Mouse (Mus musculus): ENCODE data around the gene Trp53i13. TPM values are rescaled to one million over a fixed set of nuclear protein-coding genes. Genes with fewer than 3 reads are reported as not detected.
"Not testable (repeated sequence)": the region's sequence is repeated elsewhere in the genome, so short reads cannot be mapped to it uniquely, and the experiment has no call there.

The Trp53i13 gene
- 10 to 100 TPM in 1 of 2 experiments, 1 to 10 TPM in 1; 9.4 to 10.1 TPM for total RNA-seq (2021)
- long read RNA-seq, experiment 1, transcript Trp53i13-201 (7 exons, 1,463 nt) = major isoform, 27 of 37 reads
- long read RNA-seq, experiment 1, partial matches to known transcripts = 4 of 37 reads
- long read RNA-seq, experiment 1, other reads (novel, unspliced or antisense) = 6 of 37 reads
- long read RNA-seq, experiment 2, transcript Trp53i13-201 (7 exons, 1,463 nt) = major isoform, 9 of 20 reads
- long read RNA-seq, experiment 2, partial matches to known transcripts = 3 of 20 reads
- long read RNA-seq, experiment 2, other reads (novel, unspliced or antisense) = 8 of 20 reads

DNA sequence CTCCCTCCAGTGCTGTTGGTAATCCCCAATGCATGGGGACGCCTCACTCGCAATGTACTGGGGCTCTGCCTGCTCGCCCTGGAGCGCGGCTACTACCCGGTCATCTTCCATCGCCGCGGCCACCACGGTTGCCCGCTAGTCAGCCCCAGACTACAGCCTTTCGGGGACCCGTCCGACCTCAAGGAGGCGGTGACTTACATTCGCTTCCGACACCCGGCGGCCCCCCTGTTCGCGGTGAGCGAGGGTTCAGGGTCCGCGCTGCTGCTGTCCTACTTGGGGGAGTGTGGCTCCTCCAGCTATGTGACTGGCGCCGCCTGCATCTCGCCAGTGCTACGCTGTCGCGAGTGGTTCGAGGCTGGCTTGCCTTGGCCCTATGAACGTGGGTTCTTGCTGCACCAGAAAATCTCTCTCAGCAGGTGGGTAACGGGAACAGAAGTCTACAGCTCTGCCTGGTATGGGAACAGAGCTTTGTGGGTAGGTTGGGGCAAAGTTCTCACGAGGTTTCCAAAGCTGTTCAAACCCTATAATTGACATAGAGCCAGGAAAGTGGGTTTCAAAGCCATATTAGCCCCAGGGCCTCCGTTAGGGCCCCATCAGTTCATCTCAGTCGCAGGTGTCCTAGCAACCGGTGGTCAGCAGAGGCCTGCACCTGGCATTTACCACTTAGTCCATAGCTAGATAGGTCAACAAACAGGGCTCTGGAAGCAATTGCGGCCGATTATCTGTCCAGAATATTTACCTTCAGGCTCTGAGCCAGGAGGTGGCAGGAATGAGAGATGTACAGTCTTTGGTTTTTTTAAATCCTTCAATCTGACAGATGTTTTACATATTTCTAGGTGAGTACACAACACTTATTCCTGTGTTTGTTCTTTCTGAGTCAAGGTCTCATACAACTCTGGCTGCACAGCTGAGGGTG is at the start of gene Trp53i13:
Gene Trp53i13, minus strand, starts transcription at position 344 of the 916 bp plus-strand sequence.
- DNase-seq = no peak

GRCm38 (mm10) chr11:77545261-77545660 is 29.5 kb upstream of the Trp53i13 start:
- DNase-seq = no peak

DNA sequence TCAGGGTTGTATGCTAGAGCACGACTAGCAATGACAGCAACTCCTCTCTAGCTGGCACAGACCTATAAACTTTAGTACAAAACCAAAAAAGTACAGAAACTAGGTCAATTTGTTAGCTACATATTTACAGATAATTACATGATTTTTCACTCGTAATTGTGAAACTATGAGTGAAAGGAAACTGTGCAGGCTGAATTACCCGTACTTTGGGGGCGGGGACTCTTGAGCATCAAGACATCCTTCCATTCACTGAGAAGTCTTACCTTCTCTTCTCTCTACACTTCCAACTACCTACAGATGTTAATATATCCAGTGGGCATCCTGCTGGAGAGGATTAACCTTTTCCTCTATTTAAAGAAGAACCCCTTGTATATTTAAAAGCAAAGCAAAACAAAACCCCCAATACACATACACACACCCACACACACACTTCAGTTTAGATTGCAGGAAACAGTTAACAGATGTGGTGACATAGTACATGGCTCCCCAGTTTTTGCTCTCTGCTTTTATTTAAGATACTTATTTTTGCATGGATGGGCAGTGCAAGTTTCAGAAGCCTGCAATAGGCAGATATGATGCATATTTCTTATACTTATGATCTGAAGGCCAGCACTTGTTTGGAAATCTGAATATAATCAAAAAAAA is 16.5 kb upstream of the Trp53i13 start:
- DNase-seq = no peak

DNA sequence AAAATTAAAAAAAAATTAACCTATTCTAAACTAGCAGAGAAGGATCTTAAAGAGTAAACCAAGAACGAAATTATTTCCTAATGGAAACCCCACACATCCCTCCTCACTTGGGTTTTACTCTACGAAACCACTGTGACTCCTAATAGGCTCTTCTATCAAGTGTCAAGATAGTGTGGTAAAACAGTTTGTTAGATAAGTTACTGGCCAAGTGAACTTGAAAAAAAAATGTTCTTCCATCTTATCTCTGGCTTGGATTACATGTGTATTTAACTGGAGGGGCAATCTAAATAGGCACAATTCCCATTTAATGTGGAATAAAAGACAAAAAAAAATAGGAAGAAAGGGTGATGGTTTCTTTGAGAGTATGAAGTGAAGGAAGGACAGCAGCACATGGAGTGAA is 15.1 kb upstream of the Trp53i13 start:
- no peak for DNase-seq

DNA sequence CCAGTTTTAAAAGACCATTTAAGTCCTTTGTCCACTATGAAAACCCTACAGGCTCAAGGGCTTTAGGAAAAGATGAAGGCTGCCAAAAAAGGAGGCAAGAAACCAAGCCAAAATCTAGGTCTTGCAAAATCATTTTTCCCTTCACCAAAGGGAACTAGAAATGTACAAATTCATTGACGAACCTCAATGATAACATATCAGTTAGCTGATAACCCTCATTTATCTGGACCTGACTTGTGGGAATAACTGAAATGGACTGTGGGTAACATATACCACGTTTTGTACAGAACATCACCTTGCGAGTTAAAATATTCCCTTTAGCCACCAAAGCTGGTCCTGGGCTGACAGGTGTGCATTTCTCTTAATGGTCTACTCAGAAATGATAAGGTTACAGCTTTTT is 13.9 kb upstream of the Trp53i13 start:
- no peak for DNase-seq

DNA sequence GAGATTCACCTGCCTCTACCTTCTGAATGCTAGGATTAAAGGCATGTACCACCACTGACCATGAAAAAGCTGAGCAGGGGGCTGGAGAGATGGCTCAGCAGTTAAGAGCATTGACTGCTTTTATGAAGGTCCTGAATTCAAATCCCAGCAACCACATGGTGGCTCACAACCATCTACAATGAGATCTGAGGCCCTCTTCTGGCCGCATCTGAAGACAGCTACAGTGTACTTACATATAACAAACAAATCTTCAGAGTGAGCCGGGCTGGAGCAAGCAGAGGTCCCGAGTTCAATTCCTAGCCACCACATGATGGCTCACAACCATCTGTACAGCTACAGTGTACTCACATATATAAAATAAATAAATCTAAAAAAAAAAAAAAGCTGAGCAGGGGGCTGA is 12.6 kb upstream of the Trp53i13 start:
- DNase-seq = not testable (repeated sequence)

DNA sequence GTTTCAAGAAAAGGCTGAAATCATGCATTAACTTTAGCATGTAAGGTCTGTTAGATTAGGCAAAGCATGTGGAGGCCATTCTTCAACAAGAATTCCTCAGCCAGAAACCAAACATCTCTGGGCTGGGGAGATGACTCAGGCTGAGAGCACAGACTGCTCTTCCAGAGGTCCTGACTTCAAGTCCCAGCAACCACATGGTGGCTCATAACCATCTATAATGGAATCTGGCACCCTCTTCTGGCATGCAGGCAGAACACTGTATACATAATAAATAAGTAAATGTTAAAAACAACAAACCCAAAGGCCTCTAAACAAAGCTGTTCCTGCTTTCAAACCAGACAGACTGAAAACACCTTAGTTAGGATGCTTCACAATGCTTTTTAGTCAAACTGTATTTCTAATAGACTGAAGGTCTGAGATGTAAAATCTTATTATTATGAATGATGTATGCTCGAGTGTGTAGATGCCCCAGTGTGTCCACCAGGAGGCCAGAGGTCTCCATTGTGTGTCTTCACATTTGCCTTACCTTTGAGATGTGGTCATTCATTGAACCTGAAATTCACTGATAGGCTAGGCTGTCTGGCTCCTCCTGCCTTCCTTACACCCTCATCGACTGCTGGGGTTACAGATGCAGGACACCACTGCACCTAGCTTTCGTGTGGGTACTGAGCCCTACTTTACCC is 10.2 kb upstream of the Trp53i13 start:
- DNase-seq = no peak

DNA sequence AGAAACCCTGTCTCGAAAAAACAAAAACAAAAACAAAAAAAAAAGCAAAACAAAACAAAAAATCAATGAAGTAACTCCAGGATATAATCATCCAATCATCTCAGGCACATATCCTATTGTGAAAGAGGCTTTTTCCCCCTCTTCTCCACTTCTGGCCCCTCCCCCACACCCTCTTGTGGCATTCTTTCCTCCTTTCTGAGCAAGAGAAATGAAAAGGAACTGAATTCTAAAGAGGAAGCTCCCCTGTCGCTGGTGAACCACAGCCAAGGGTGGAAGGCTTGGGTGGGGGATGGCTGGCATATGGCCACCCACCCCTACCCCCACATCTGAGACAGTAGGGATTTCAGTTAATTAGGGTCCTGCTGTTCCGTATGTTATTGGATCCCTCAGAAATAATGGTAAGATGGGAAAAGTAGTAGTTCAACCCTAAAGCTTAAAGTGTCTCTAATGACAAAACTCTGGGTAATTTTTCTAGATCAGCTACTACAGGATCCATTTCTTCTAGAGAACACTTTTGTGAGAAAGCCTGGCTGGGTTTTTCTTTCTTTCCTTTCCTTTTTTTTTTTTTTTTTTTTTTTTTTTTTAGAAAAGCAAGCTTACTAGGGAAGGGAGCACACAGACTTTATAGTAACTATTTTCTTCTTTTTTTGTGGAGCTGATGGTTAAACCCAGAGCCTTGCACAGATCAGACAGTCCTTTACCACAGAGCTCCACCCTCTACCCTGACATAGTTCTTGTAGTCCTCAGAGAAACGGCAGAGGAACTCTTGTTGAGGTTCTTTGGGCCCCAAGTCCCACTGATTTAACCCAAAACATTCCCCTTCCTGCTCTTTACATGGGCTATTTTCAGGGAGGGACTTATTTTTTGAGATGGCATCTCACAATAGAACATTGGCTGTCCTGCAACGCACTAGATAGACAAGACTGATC is 5.1 kb upstream of the Trp53i13 start:
- DNase-seq = no peak

- DNase-seq = no peak
Observed at GRCm38 (mm10) chr11:77519043-77519442, 3.3 kb upstream of the Trp53i13 start, which contains the start of gene Gm10392. Gene Gm10392, minus strand, starts transcription at chr11:77519198.

GRCm38 (mm10) chr11:77518051-77518798 is 2.4 kb upstream of the Trp53i13 start:
- peak in 1 of 2 experiments; percentile 65 for DNase-seq

- no peak for DNase-seq
Observed at GRCm38 (mm10) chr11:77516553-77517425, 1.0 kb upstream of the Trp53i13 start.

DNA sequence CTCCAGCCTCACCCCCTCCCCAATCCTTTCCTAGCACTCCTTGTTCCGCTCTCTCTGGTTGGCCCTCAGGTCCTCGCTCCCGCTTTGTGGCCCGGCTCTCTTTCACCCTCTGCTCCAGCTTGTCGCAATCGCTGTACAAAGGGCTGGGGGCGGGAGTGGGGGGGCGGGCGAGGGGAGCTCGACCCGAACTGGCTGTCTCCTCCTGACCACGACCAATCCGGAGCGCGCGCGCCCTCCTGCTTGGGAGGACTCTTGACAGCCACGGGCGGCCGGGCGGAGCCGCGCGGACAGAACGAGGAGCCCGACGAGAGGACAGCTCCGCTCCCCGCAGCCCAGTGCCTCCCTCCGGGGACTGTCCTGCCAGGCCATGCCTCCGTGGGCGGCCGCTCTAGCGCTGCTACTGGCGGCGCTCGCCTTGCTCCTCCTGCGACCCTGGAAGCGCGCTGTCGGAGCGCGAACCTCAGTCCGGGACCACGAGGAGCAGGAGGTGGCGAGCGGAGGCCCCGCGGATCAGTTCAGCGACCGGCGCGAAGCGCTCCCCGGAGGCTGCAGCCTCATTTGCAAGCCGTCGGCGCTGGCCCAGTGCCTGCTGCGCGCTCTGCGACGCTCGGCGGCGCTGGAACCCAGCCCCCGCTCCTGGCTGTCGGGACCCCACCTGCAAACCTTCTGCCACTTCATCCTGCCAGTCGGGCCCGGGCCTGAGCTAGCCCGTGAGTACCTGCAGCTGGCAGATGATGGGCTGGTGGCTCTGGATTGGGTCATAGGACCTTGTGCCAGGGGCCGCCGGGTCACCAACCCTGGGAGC is 746 bp downstream of the Trp53i13 start, which contains the start of gene Abhd15:
Gene Abhd15, plus strand, starts transcription at position 290 of the 805 bp plus-strand sequence.
- peak; percentile 94 for DNase-seq

DNA sequence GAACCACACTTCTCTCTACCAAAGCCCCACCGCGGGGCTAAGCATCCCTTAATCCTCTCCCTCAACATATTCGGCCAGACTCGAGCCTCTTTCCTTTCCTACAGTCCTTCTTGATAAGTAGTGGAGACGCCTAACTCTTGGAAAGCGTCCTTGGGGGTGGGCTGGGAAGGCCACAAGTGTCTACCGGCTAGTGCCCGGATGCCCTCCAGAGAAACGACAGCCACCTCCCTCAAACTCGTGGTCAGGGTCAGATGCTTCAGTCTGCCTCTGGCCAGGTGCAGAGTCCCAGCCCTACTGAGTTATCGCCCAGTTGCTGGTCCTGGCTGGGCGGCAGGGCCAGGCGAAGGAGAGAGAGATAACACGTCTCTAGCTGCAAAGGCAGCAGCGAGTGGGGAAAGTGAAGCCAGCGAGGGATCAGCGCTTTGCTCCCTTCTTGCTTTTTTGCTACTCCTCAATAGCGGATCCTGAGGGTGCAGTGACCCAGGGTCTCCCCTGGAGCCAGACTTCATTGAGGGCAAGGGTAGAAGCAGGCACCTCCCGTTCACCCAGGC is 1.4 kb downstream of the Trp53i13 start:
- DNase-seq = no peak

- no peak for DNase-seq
Observed at GRCm38 (mm10) chr11:77513811-77514170, 2.0 kb downstream of the Trp53i13 start.

GRCm38 (mm10) chr11:77512891-77513810 is 2.6 kb downstream of the Trp53i13 start:
- peak; percentile 90 to 94 for DNase-seq

GRCm38 (mm10) chr11:77511336-77511735 is 4.4 kb downstream of the Trp53i13 start:
- DNase-seq = no peak

Data from adrenal gland, postnatal 36 days (tissue).